Mouse (Mus musculus) neural tube, embryonic 14.5 days (tissue): Measurements from ENCODE around the gene Ncf4. TPM values are rescaled to one million over a fixed set of nuclear protein-coding genes. Genes with fewer than 3 reads are reported as not detected.

Source experiments
- ATAC-seq: fragments of 200-750 bp; cut with Nextera tagmentation; 2 replicates; pipeline ENCODE4 v1.8.0; 2017; ENCODE audit warnings: low read depth, mild to moderate bottlenecking, moderate TSS enrichment, moderate library complexity
- H3K27ac ChIP-seq: fragments of 300-500 bp; sonication (generic); 2 replicates; pipeline ENCODE4 v1.5.1; 2014; ENCODE audit warnings: low read depth, mild to moderate bottlenecking, control low read depth, low read length, moderate library complexity, mixed read lengths
- H3K27me3 ChIP-seq: fragments of 300-500 bp; sonication (generic); 2 replicates; pipeline ENCODE4 v1.6.1; 2014; ENCODE audit warnings: low read length; ENCODE audit not compliant: control insufficient read depth, insufficient read depth
- H3K36me3 ChIP-seq: fragments of 300-500 bp; sonication (generic); 2 replicates; pipeline ENCODE4 v1.6.1; 2014; ENCODE audit warnings: low read length, mixed read lengths; ENCODE audit not compliant: control insufficient read depth, insufficient read depth
- H3K4me1 ChIP-seq: fragments of 300-500 bp; sonication (generic); 2 replicates; pipeline ENCODE4 v1.6.1; 2014; ENCODE audit warnings: low read length; ENCODE audit not compliant: control insufficient read depth, insufficient read depth
- H3K4me2 ChIP-seq: fragments of 300-500 bp; sonication (generic); 2 replicates; pipeline ENCODE4 v1.6.1; 2014; ENCODE audit warnings: mild to moderate bottlenecking, low read depth, low read length, control low read depth
- H3K4me3 ChIP-seq: fragments of 300-500 bp; sonication (generic); 2 replicates; pipeline ENCODE4 v1.5.1; 2014; ENCODE audit warnings: low read depth, low read length, control low read depth, mixed read lengths
- H3K9ac ChIP-seq: fragments of 300-500 bp; sonication (generic); replicated peaks from 2 replicates; pipeline ENCODE4 v1.6.1; 2014; ENCODE audit warnings: low read depth, mild to moderate bottlenecking, control low read depth, low read length, mixed read lengths
- H3K9me3 ChIP-seq: fragments of 300-500 bp; sonication (generic); 2 replicates; pipeline ENCODE4 v1.6.1; 2016; ENCODE audit warnings: low read length; ENCODE audit not compliant: control insufficient read depth
- WGBS: fragments of 180-500 bp; shearing (Covaris S2); extraction: QIAGEN DNeasy Blood & Tissue Kit; methylation state at CpG from one replicate; pipeline ENCODE4 v1.1.7; 2014; 5-methylcytosine and 5-hydroxymethylcytosine counted together
- microRNA-seq: library from miRNA; unstranded; fragments of <30 nt; microRNA quantifications from one replicate; pipeline ENCODE4, GENCODE M21; 2016
- polyA plus RNA-seq: library from polyadenylated mRNA; unstranded; fragments of >200 nt; fragmentation: Nextera tagmentation; extraction: Ambion mirVana; gene quantifications from 2 replicates; pipeline ENCODE4 v1.2.1, GENCODE M21; 2014

Ncf4 gene
- polyA plus RNA-seq, 1 experiment from 2014 or later, result 1.5 TPM

GRCm38 (mm10) chr15:78299641-78300040 lies 55.0 kb downstream of the Ncf4 start:
- no peaks in the 10 kb centered on the region for H3K36me3 ChIP-seq
- no peaks in the 10 kb centered on the region for H3K27me3 ChIP-seq
- H3K4me1 ChIP-seq, result no peaks in the 10 kb centered on the region
- no peak overlapping the region for H3K4me3 ChIP-seq
- no peak overlapping the region for H3K4me2 ChIP-seq
- H3K9ac ChIP-seq, result no peak overlapping the region
- 86% methylated on average over 3 of the region's 3 CpGs for WGBS
- ATAC-seq, result no peak
- H3K27ac ChIP-seq, result no peak overlapping the region
- no peaks in the 10 kb centered on the region for H3K9me3 ChIP-seq

GRCm38 (mm10) chr15:78300773-78301172 lies 56.2 kb downstream of the Ncf4 start:
- Histone ChIP-seq H3K4me2 (no peak overlapping the region), H3K9ac (no peak overlapping the region), H3K27ac (no peak overlapping the region)

GRCm38 (mm10) chr15:78302718-78303117 lies 58.1 kb downstream of the Ncf4 start:
- 98% methylated on average over 4 of the region's 4 CpGs for WGBS
- H3K27me3 ChIP-seq, result no peaks in the 10 kb centered on the region

More at GRCm38 (mm10) chr15:78300773-78301172, 56.2 kb downstream of the Ncf4 start:
- Histone ChIP-seq H3K9me3 (no peaks in the 10 kb centered on the region), H3K4me3 (no peak overlapping the region), H3K4me1 (no peaks in the 10 kb centered on the region), H3K27me3 (no peaks in the 10 kb centered on the region), H3K36me3 (no peaks in the 10 kb centered on the region)
- ATAC-seq, result no peak

GRCm38 (mm10) chr15:78303665-78304233 lies 59.1 kb downstream of the Ncf4 start:
- H3K4me2 ChIP-seq, result no peak overlapping the region
- no peaks in the 10 kb centered on the region for H3K4me1 ChIP-seq
- no peaks in the 10 kb centered on the region for H3K36me3 ChIP-seq
- no peaks in the 10 kb centered on the region for H3K9me3 ChIP-seq
- H3K4me3 ChIP-seq, result no peak overlapping the region
- no peak overlapping the region for H3K9ac ChIP-seq
- H3K27ac ChIP-seq, result no peak overlapping the region
- no peaks in the 10 kb centered on the region for H3K27me3 ChIP-seq
- no peak for ATAC-seq
- WGBS, result 91% methylated on average over 6 of the region's 6 CpGs

More at GRCm38 (mm10) chr15:78302718-78303117, 58.1 kb downstream of the Ncf4 start:
- Histone ChIP-seq H3K4me2 (no peak overlapping the region), H3K4me3 (no peak overlapping the region), H3K36me3 (no peaks in the 10 kb centered on the region), H3K9me3 (no peaks in the 10 kb centered on the region), H3K9ac (no peak overlapping the region), H3K4me1 (no peaks in the 10 kb centered on the region), H3K27ac (no peak overlapping the region)
- ATAC-seq, result no peak

GRCm38 (mm10) chr15:78305341-78305933 lies 60.8 kb downstream of the Ncf4 start, which contains the start of gene Csf2rb2:
TSS of gene Csf2rb2 (minus strand) at chr15:78305721.
- no peaks in the 10 kb centered on the region for H3K36me3 ChIP-seq
- no peak within 1 kb of the TSS for H3K4me3 ChIP-seq
- no peak for ATAC-seq
- no peaks in the 10 kb centered on the region for H3K27me3 ChIP-seq
- WGBS, result 90% methylated on average over 10 of the region's 10 CpGs
- H3K4me1 ChIP-seq, result no peaks in the 10 kb centered on the region
- no peak within 1 kb of the TSS for H3K4me2 ChIP-seq
- no peak within 1 kb of the TSS for H3K9ac ChIP-seq
- no peaks in the 10 kb centered on the region for H3K9me3 ChIP-seq
- no peak within 1 kb of the TSS for H3K27ac ChIP-seq

GRCm38 (mm10) chr15:78309865-78310264 lies 65.3 kb downstream of the Ncf4 start:
- Histone ChIP-seq H3K4me1 (no peaks in the 10 kb centered on the region), H3K4me2 (no peak overlapping the region), H3K4me3 (no peak overlapping the region), H3K9ac (no peak overlapping the region), H3K9me3 (no peaks in the 10 kb centered on the region), H3K27ac (no peak overlapping the region), H3K27me3 (no peaks in the 10 kb centered on the region), H3K36me3 (no peaks in the 10 kb centered on the region)
- ATAC-seq, result no peak
- WGBS, result 29% methylated on average over 5 of the region's 5 CpGs

GRCm38 (mm10) chr15:78310971-78311370 lies 66.4 kb downstream of the Ncf4 start:
- Histone ChIP-seq H3K9ac (no peak overlapping the region), H3K36me3 (no peaks in the 10 kb centered on the region), H3K4me2 (no peak overlapping the region), H3K4me3 (no peak overlapping the region), H3K27ac (no peak overlapping the region), H3K9me3 (no peaks in the 10 kb centered on the region), H3K4me1 (no peaks in the 10 kb centered on the region), H3K27me3 (no peaks in the 10 kb centered on the region)
- no peak for ATAC-seq
- 85% methylated on average over 4 of the region's 4 CpGs for WGBS

Small RNAs within 50 kb of the gene (microRNA-seq; reads per million reads assigned to microRNA genes)
- gene Mir7676-1, result not detected

Other genes with a start within 250 kb of the Ncf4 start
- 12.4 and 21.0 TPM in 2 replicates for gene Cacng2, start 124.8 kb upstream of the Ncf4 start, polyA plus RNA-seq
- gene Ift27, start 70.7 kb upstream of the Ncf4 start, polyA plus RNA-seq, result 103 and 105 TPM in 2 replicates
- 0.56 and 5.2 TPM in 2 replicates for gene Pvalb, start 38.4 kb upstream of the Ncf4 start, polyA plus RNA-seq
- 0.09 and 0.11 TPM in 2 replicates for gene Csf2rb2, start 60.9 kb downstream of the Ncf4 start, polyA plus RNA-seq
- 0.53 and 0.56 TPM in 2 replicates for gene Csf2rb, start 81.0 kb downstream of the Ncf4 start, polyA plus RNA-seq
- gene Tex33, start 151.1 kb downstream of the Ncf4 start, polyA plus RNA-seq, result not detected in 2 replicates
- gene Tst, start 161.1 kb downstream of the Ncf4 start, polyA plus RNA-seq, result 16.0 and 20.3 TPM in 2 replicates
- gene Mpst, start 161.6 kb downstream of the Ncf4 start, polyA plus RNA-seq, result 3.7 and 4.2 TPM in 2 replicates
- gene Kctd17, start 183.8 kb downstream of the Ncf4 start, polyA plus RNA-seq, result 141 and 157 TPM in 2 replicates
- 0.78 TPM in 1 of 2 replicates, not detected in the other for gene Tmprss6, start 223.8 kb downstream of the Ncf4 start, polyA plus RNA-seq